Mouse (Mus musculus) midbrain, embryonic 13.5 days (tissue): Measurements from ENCODE around the gene Smcr8. TPM values are rescaled to one million over a fixed set of nuclear protein-coding genes. Genes with fewer than 3 reads are reported as not detected.
A peak's percentile ranks its signal among the peaks of the same experiment; 100 is the strongest.

Experiments used
- ATAC-seq: fragments of 200-750 bp; cut with Nextera tagmentation; 2 replicates; pipeline ENCODE4 v1.8.0; 2017; ENCODE audit warnings: mild to moderate bottlenecking, moderate TSS enrichment, moderate library complexity
- H3K27ac ChIP-seq: fragments of 300-500 bp; sonication (generic); 2 replicates; pipeline ENCODE4 v1.5.1; 2015; ENCODE audit warnings: inconsistent platforms, mild to moderate bottlenecking, moderate library complexity
- H3K27me3 ChIP-seq: fragments of 300-500 bp; sonication (generic); 2 replicates; pipeline ENCODE4 v1.6.1; 2015; ENCODE audit warnings: mild to moderate bottlenecking, inconsistent platforms
- H3K36me3 ChIP-seq: fragments of 300-500 bp; sonication (generic); 2 replicates; pipeline ENCODE4 v1.6.1; 2015; ENCODE audit warnings: mild to moderate bottlenecking, inconsistent platforms
- H3K4me1 ChIP-seq: fragments of 300-500 bp; sonication (generic); replicated peaks from 2 replicates; pipeline ENCODE4 v1.6.1; 2015; ENCODE audit warnings: inconsistent platforms
- H3K4me2 ChIP-seq: fragments of 300-500 bp; sonication (generic); replicated peaks from 2 replicates; pipeline ENCODE4 v1.6.1; 2015; ENCODE audit warnings: moderate library complexity, mild to moderate bottlenecking, inconsistent platforms
- H3K4me3 ChIP-seq: fragments of 300-500 bp; sonication (generic); replicated peaks from 2 replicates; pipeline ENCODE4 v1.5.1; 2015; ENCODE audit warnings: mild to moderate bottlenecking, inconsistent platforms
- H3K9ac ChIP-seq: fragments of 300-500 bp; sonication (generic); replicated peaks from 2 replicates; pipeline ENCODE4 v1.6.1; 2015; ENCODE audit warnings: mild to moderate bottlenecking, inconsistent platforms
- H3K9me3 ChIP-seq: fragments of 300-500 bp; sonication (generic); 2 replicates; pipeline ENCODE4 v1.6.1; 2016; ENCODE audit warnings: mild to moderate bottlenecking, inconsistent platforms
- WGBS: fragments of 180-500 bp; shearing (Covaris S2); methylation state at CpG from one replicate; pipeline ENCODE4 v1.1.7; 2015; 5-methylcytosine and 5-hydroxymethylcytosine counted together
- polyA plus RNA-seq: library from polyadenylated mRNA; unstranded; fragments of >200 nt; fragmentation: Nextera tagmentation; extraction: Ambion mirVana; gene quantifications from 2 replicates; pipeline ENCODE4 v1.2.1, GENCODE M21; 2015

Gene Smcr8
- polyA plus RNA-seq, 1 experiment from 2014 or later = 7.5 TPM

- WGBS = 87% methylated on average over 4 of the region's 4 CpGs
Measured at GRCm38 (mm10) chr11:60766969-60767368, 10.4 kb upstream of the Smcr8 start.

GRCm38 (mm10) chr11:60769322-60769721 lies 8.0 kb upstream of the Smcr8 start:
- no peaks in the 10 kb centered on the region for H3K9me3 ChIP-seq
- H3K4me2 ChIP-seq = no peak overlapping the region
- peaks cover 4% of the 10 kb centered on the region; the same call in 1 of the 2 replicates for H3K36me3 ChIP-seq
- H3K9ac ChIP-seq = no peak overlapping the region
- H3K27ac ChIP-seq = no peak overlapping the region
- peaks cover 5% of the 10 kb centered on the region; the same call in 1 of the 2 replicates for H3K4me1 ChIP-seq
- ATAC-seq = no peak
- H3K4me3 ChIP-seq = no peak overlapping the region
- H3K27me3 ChIP-seq = no peaks in the 10 kb centered on the region
- 92% methylated on average over 2 of the region's 2 CpGs for WGBS

More at GRCm38 (mm10) chr11:60766969-60767368, 10.4 kb upstream of the Smcr8 start:
- peaks cover 6% of the 10 kb centered on the region; the same call in 1 of the 2 replicates for H3K36me3 ChIP-seq
- no peak for ATAC-seq
- no peak overlapping the region for H3K9ac ChIP-seq
- H3K9me3 ChIP-seq = no peaks in the 10 kb centered on the region
- no peak overlapping the region for H3K4me2 ChIP-seq
- H3K4me3 ChIP-seq = no peak overlapping the region
- H3K4me1 ChIP-seq = no peaks in the 10 kb centered on the region
- no peaks in the 10 kb centered on the region for H3K27me3 ChIP-seq
- H3K27ac ChIP-seq = no peak overlapping the region

GRCm38 (mm10) chr11:60770776-60771175 lies 6.5 kb upstream of the Smcr8 start:
- Histone ChIP-seq H3K4me1 (peaks cover 18% of the 10 kb centered on the region), H3K27me3 (no peaks in the 10 kb centered on the region), H3K4me2 (no peak overlapping the region), H3K9ac (no peak overlapping the region), H3K9me3 (no peaks in the 10 kb centered on the region), H3K27ac (no peak overlapping the region), H3K36me3 (no peaks in the 10 kb centered on the region), H3K4me3 (no peak overlapping the region)
- WGBS = 82% methylated on average over 3 of the region's 3 CpGs
- no peak for ATAC-seq

GRCm38 (mm10) chr11:60772161-60772560 lies 5.2 kb upstream of the Smcr8 start:
- no peaks in the 10 kb centered on the region for H3K36me3 ChIP-seq
- H3K9ac ChIP-seq = no peak overlapping the region
- H3K4me2 ChIP-seq = no peak overlapping the region
- 80% methylated on average over 4 of the region's 4 CpGs for WGBS
- H3K4me3 ChIP-seq = no peak overlapping the region
- H3K9me3 ChIP-seq = no peaks in the 10 kb centered on the region
- no peak for ATAC-seq
- no peaks in the 10 kb centered on the region for H3K27me3 ChIP-seq
- peaks cover 29% of the 10 kb centered on the region for H3K4me1 ChIP-seq
- H3K27ac ChIP-seq = no peak overlapping the region

GRCm38 (mm10) chr11:60774158-60774689 lies 3.1 kb upstream of the Smcr8 start:
- ATAC-seq = no peak
- Histone ChIP-seq H3K36me3 (peaks cover 6% of the 10 kb centered on the region; the same call in 1 of the 2 replicates), H3K9ac (no peak overlapping the region), H3K9me3 (no peaks in the 10 kb centered on the region), H3K4me3 (no peak overlapping the region), H3K4me1 (peaks cover 43% of the 10 kb centered on the region), H3K27ac (no peak overlapping the region), H3K27me3 (no peaks in the 10 kb centered on the region), H3K4me2 (no peak overlapping the region)
- WGBS = 89% methylated on average over 3 of the region's 3 CpGs

- H3K9me3 ChIP-seq = no peaks in the 10 kb centered on the region
- H3K9ac ChIP-seq = peak overlapping the region; percentile 46; the same call in 1 of the 2 replicates
- no peak overlapping the region for H3K27ac ChIP-seq
- peaks cover 12% of the 10 kb centered on the region for H3K36me3 ChIP-seq
- peak overlapping the region; percentile 91 for H3K4me2 ChIP-seq
- H3K27me3 ChIP-seq = no peaks in the 10 kb centered on the region
- WGBS = 89% methylated on average over 1 of the region's 1 CpGs
- no peak overlapping the region for H3K4me3 ChIP-seq
- no peak for ATAC-seq
- peaks cover 49% of the 10 kb centered on the region for H3K4me1 ChIP-seq
Measured at GRCm38 (mm10) chr11:60774841-60775240, 2.5 kb upstream of the Smcr8 start.

GRCm38 (mm10) chr11:60775578-60775977 lies 1.7 kb upstream of the Smcr8 start:
- H3K4me1 ChIP-seq = peaks cover 56% of the 10 kb centered on the region
- no peaks in the 10 kb centered on the region for H3K9me3 ChIP-seq
- peak overlapping the region; percentile 91 for H3K4me2 ChIP-seq
- H3K4me3 ChIP-seq = peak overlapping the region; percentile 87
- peaks cover 18% of the 10 kb centered on the region for H3K36me3 ChIP-seq
- no peak for ATAC-seq
- WGBS = 56% methylated on average over 6 of the region's 6 CpGs
- no peak overlapping the region for H3K27ac ChIP-seq
- peak overlapping the region; percentile 46 for H3K9ac ChIP-seq
- no peaks in the 10 kb centered on the region for H3K27me3 ChIP-seq

- peaks cover 19% of the 10 kb centered on the region for H3K36me3 ChIP-seq
- peak overlapping the region; percentile 91 for H3K4me2 ChIP-seq
- peak overlapping the region; percentile 72; the same call in 1 of the 2 replicates for H3K27ac ChIP-seq
- no peak for ATAC-seq
- no peaks in the 10 kb centered on the region for H3K27me3 ChIP-seq
- peak overlapping the region; percentile 79 for H3K9ac ChIP-seq
- WGBS = 4% methylated on average over 17 of the region's 17 CpGs
- H3K4me3 ChIP-seq = peak overlapping the region; percentile 87
- H3K4me1 ChIP-seq = peaks cover 63% of the 10 kb centered on the region
- H3K9me3 ChIP-seq = no peaks in the 10 kb centered on the region
Measured at GRCm38 (mm10) chr11:60776107-60776828, 1.1 kb upstream of the Smcr8 start.

GRCm38 (mm10) chr11:60777801-60778370 lies 562 bp downstream of the Smcr8 start:
- Histone ChIP-seq H3K36me3 (peaks cover 30% of the 10 kb centered on the region), H3K27ac (peak overlapping the region; percentile 72), H3K4me1 (peaks cover 80% of the 10 kb centered on the region), H3K27me3 (no peaks in the 10 kb centered on the region), H3K4me2 (peak overlapping the region; percentile 91), H3K9me3 (no peaks in the 10 kb centered on the region), H3K4me3 (peak overlapping the region; percentile 87), H3K9ac (peak overlapping the region; percentile 79)
- WGBS = 29% methylated on average over 16 of the region's 16 CpGs
- ATAC-seq = no peak

- ATAC-seq = no peak
- H3K4me3 ChIP-seq = peak overlapping the region; percentile 26
- no peaks in the 10 kb centered on the region for H3K9me3 ChIP-seq
- H3K36me3 ChIP-seq = peaks cover 44% of the 10 kb centered on the region
- H3K4me1 ChIP-seq = peaks cover 74% of the 10 kb centered on the region
- peak overlapping the region; percentile 60; the same call in 1 of the 2 replicates for H3K9ac ChIP-seq
- peak overlapping the region; percentile 51 for H3K4me2 ChIP-seq
- 93% methylated on average over 10 of the region's 10 CpGs for WGBS
- H3K27ac ChIP-seq = no peak overlapping the region
- no peaks in the 10 kb centered on the region for H3K27me3 ChIP-seq
Measured at GRCm38 (mm10) chr11:60779673-60780189, 2.4 kb downstream of the Smcr8 start.

- Histone ChIP-seq H3K9ac (no peak overlapping the region), H3K4me3 (no peak overlapping the region), H3K4me2 (no peak overlapping the region), H3K9me3 (no peaks in the 10 kb centered on the region), H3K27ac (no peak overlapping the region), H3K4me1 (peaks cover 42% of the 10 kb centered on the region), H3K36me3 (peaks cover 81% of the 10 kb centered on the region), H3K27me3 (no peaks in the 10 kb centered on the region)
- ATAC-seq = no peak
- 92% methylated on average over 8 of the region's 8 CpGs for WGBS
Measured at GRCm38 (mm10) chr11:60784179-60784922, 7.0 kb downstream of the Smcr8 start.
